Mouse (Mus musculus): ENCODE data around the gene Hnrnpdl.

Hnrnpdl gene

GRCm38 (mm10) chr5:100046096-100046495 lies 6.6 kb upstream of the Hnrnpdl start:
- no peak for DNase-seq

GRCm38 (mm10) chr5:100044621-100045020 lies 5.2 kb upstream of the Hnrnpdl start:
- peak; percentile 24 to 33 for DNase-seq

- no peak for DNase-seq
Observed at GRCm38 (mm10) chr5:100044030-100044429, 4.6 kb upstream of the Hnrnpdl start.

GRCm38 (mm10) chr5:100043361-100043760 lies 3.9 kb upstream of the Hnrnpdl start:
- peak; percentile 77 to 85 for DNase-seq

GRCm38 (mm10) chr5:100042467-100042866 lies 3.0 kb upstream of the Hnrnpdl start:
- peak in 1 of 2 experiments; percentile 48 for DNase-seq

GRCm38 (mm10) chr5:100041272-100041671 lies 1.8 kb upstream of the Hnrnpdl start:
- DNase-seq: no peak

GRCm38 (mm10) chr5:100040281-100040784 lies 869 bp upstream of the Hnrnpdl start:
- no peak for DNase-seq

GRCm38 (mm10) chr5:100038714-100039601 lies 506 bp downstream of the Hnrnpdl start:
- peak; percentile 96 for DNase-seq

GRCm38 (mm10) chr5:100037965-100038713 lies 1.3 kb downstream of the Hnrnpdl start:
- peak; percentile 90 to 97 for DNase-seq

GRCm38 (mm10) chr5:100036681-100037080 lies 2.8 kb downstream of the Hnrnpdl start:
- DNase-seq: peak in 1 of 2 experiments; percentile 17

- peak in 1 of 2 experiments; percentile 44 for DNase-seq
Observed at GRCm38 (mm10) chr5:100035950-100036349, 3.5 kb downstream of the Hnrnpdl start.

GRCm38 (mm10) chr5:100032646-100033045 lies 6.8 kb downstream of the Hnrnpdl start:
- DNase-seq: no peak

- no peak for DNase-seq
Observed at GRCm38 (mm10) chr5:100032107-100032506, 7.4 kb downstream of the Hnrnpdl start.

GRCm38 (mm10) chr5:100030069-100030468 lies 9.4 kb downstream of the Hnrnpdl start:
- DNase-seq: no peak

- DNase-seq: no peak
Observed at GRCm38 (mm10) chr5:100024868-100025267, 14.6 kb downstream of the Hnrnpdl start.

- no peak for DNase-seq
Observed at GRCm38 (mm10) chr5:100024403-100024802, 15.1 kb downstream of the Hnrnpdl start.

- DNase-seq: no peak
Observed at GRCm38 (mm10) chr5:100020089-100020488, 19.4 kb downstream of the Hnrnpdl start.

- no peak for DNase-seq
Observed at GRCm38 (mm10) chr5:100012599-100012998, 26.9 kb downstream of the Hnrnpdl start.

GRCm38 (mm10) chr5:100008485-100008884 lies 31.0 kb downstream of the Hnrnpdl start:
- DNase-seq: no peak

- peak; percentile 16 to 29 for DNase-seq
Observed at GRCm38 (mm10) chr5:100007040-100007375, 32.5 kb downstream of the Hnrnpdl start.

- no peak for DNase-seq
Observed at GRCm38 (mm10) chr5:100006324-100007039, 33.0 kb downstream of the Hnrnpdl start.

GRCm38 (mm10) chr5:100005896-100006295 lies 33.6 kb downstream of the Hnrnpdl start:
- DNase-seq: no peak

GRCm38 (mm10) chr5:100005431-100005830 lies 34.0 kb downstream of the Hnrnpdl start:
- DNase-seq: no peak

Measured in kidney, postnatal 36 days (tissue).